Mouse (Mus musculus) large intestine, adult 2 months (tissue): ENCODE data around the gene Ift46. TPM values are rescaled to one million over a fixed set of nuclear protein-coding genes. Genes with fewer than 3 reads are reported as not detected.
A peak's percentile ranks its signal among the peaks of the same experiment; 100 is the strongest.

ENCODE experiments used
- DNase-seq: peaks from one replicate; pipeline ENCODE4 v3.0.0-alpha.2; 2012; ENCODE audit warnings: low read depth, low spot score
- WGBS: fragments of 180-500 bp; shearing (Covaris S2); methylation state at CpG from one replicate; pipeline ENCODE4 v1.1.7; 2018; 5-methylcytosine and 5-hydroxymethylcytosine counted together
- polyA plus RNA-seq: library from polyadenylated mRNA; depleted of rRNA; stranded (reverse); fragments of >200 nt; gene quantifications from 2 replicates; pipeline ENCODE4 v1.2.3, GENCODE M21; 2012; rRNA removed

Ift46 gene
- polyA plus RNA-seq, 1 experiment: 34.8 TPM

GRCm38 (mm10) chr9:44801669-44802068, 34.0 kb downstream of the Ift46 start:
- WGBS: 50% methylated on average over 6 of the region's 6 CpGs
- no peak for DNase-seq

- 35% methylated on average over 4 of the region's 4 CpGs for WGBS
- DNase-seq: no peak
Measured at GRCm38 (mm10) chr9:44802808-44803450, 35.2 kb downstream of the Ift46 start, which contains the start of gene Ttc36. TSS of gene Ttc36 (minus strand) at chr9:44803072.

- DNase-seq: no peak
- 93% methylated on average over 10 of the region's 10 CpGs for WGBS
Measured at GRCm38 (mm10) chr9:44804678-44805077, 37.0 kb downstream of the Ift46 start.

- 90% methylated on average over 5 of the region's 5 CpGs for WGBS
- DNase-seq: no peak
Measured at GRCm38 (mm10) chr9:44805536-44805935, 37.8 kb downstream of the Ift46 start.

- 68% methylated on average over 5 of the region's 5 CpGs for WGBS
- no peak for DNase-seq
Measured at GRCm38 (mm10) chr9:44807141-44807540, 39.4 kb downstream of the Ift46 start.

- no peak for DNase-seq
- WGBS: 93% methylated on average over 10 of the region's 10 CpGs
Measured at GRCm38 (mm10) chr9:44807778-44808177, 40.1 kb downstream of the Ift46 start.

GRCm38 (mm10) chr9:44810316-44810715, 42.6 kb downstream of the Ift46 start:
- 84% methylated on average over 10 of the region's 10 CpGs for WGBS
- DNase-seq: no peak

GRCm38 (mm10) chr9:44814179-44814578, 46.5 kb downstream of the Ift46 start:
- 92% methylated on average over 8 of the region's 8 CpGs for WGBS
- DNase-seq: no peak

- 79% methylated on average over 5 of the region's 5 CpGs for WGBS
- no peak for DNase-seq
Measured at GRCm38 (mm10) chr9:44817522-44817921, 49.8 kb downstream of the Ift46 start.

- 82% methylated on average over 15 of the region's 15 CpGs for WGBS
Measured at GRCm38 (mm10) chr9:44819920-44820827, 52.5 kb downstream of the Ift46 start.

GRCm38 (mm10) chr9:44826660-44827059, 59.0 kb downstream of the Ift46 start:
- WGBS: 84% methylated on average over 7 of the region's 7 CpGs

More at GRCm38 (mm10) chr9:44819920-44820827, 52.5 kb downstream of the Ift46 start:
- DNase-seq: no peak

GRCm38 (mm10) chr9:44828944-44829343, 61.2 kb downstream of the Ift46 start:
- WGBS: 95% methylated on average over 11 of the region's 11 CpGs
- DNase-seq: no peak

More at GRCm38 (mm10) chr9:44826660-44827059, 59.0 kb downstream of the Ift46 start:
- DNase-seq: no peak

GRCm38 (mm10) chr9:44830506-44830905, 62.8 kb downstream of the Ift46 start:
- no peak for DNase-seq
- 87% methylated on average over 2 of the region's 2 CpGs for WGBS

GRCm38 (mm10) chr9:44832356-44832755, 64.6 kb downstream of the Ift46 start:
- DNase-seq: no peak
- WGBS: 58% methylated on average over 4 of the region's 4 CpGs

GRCm38 (mm10) chr9:44836439-44836838, 68.7 kb downstream of the Ift46 start:
- DNase-seq: peak; percentile 33
- 42% methylated on average over 7 of the region's 7 CpGs for WGBS

- 69% methylated on average over 10 of the region's 10 CpGs for WGBS
- no peak for DNase-seq
Measured at GRCm38 (mm10) chr9:44841241-44841640, 73.5 kb downstream of the Ift46 start.

Other genes with a start within 250 kb of the Ift46 start
- 8.9 and 10.7 TPM in 2 replicates for gene Cxcr5, start 206.0 kb upstream of the Ift46 start, polyA plus RNA-seq
- gene Ddx6, start 163.0 kb upstream of the Ift46 start, polyA plus RNA-seq: 10.8 and 17.3 TPM in 2 replicates
- gene Treh, start 94.7 kb upstream of the Ift46 start, polyA plus RNA-seq: 24.4 and 96.0 TPM in 2 replicates
- gene Phldb1, start 32.7 kb upstream of the Ift46 start, polyA plus RNA-seq: 33.9 and 37.0 TPM in 2 replicates
- gene Arcn1, start 63 bp upstream of the Ift46 start, polyA plus RNA-seq: 57.8 and 73.6 TPM in 2 replicates
- 8.2 TPM in 2 replicates for gene Tmem25, start 31.4 kb downstream of the Ift46 start, polyA plus RNA-seq
- 6.9 and 11.8 TPM in 2 replicates for gene Ttc36, start 35.2 kb downstream of the Ift46 start, polyA plus RNA-seq
- 4.9 and 13.6 TPM in 2 replicates for gene Kmt2a, start 113.4 kb downstream of the Ift46 start, polyA plus RNA-seq
- gene Atp5l, start 152.8 kb downstream of the Ift46 start, polyA plus RNA-seq: 453 and 486 TPM in 2 replicates
- gene Ube4a, start 197.7 kb downstream of the Ift46 start, polyA plus RNA-seq: 10.3 and 15.9 TPM in 2 replicates
- gene Cd3g, start 212.5 kb downstream of the Ift46 start, polyA plus RNA-seq: 9.3 and 9.5 TPM in 2 replicates
- gene Cd3d, start 213.9 kb downstream of the Ift46 start, polyA plus RNA-seq: 4.8 and 5.3 TPM in 2 replicates
- 11.1 and 14.3 TPM in 2 replicates for gene Cd3e, start 241.7 kb downstream of the Ift46 start, polyA plus RNA-seq